Mouse (Mus musculus) erythroblast, embryonic 14.5 days (primary cell): Measurements from ENCODE around the gene Steap4. TPM values are rescaled to one million over a fixed set of nuclear protein-coding genes. Genes with fewer than 3 reads are reported as not detected.

ENCODE experiments used
- H3K27me3 ChIP-seq: 2 replicates; pipeline ENCODE4 v1.6.1; 2012; ENCODE audit warnings: inconsistent platforms; ENCODE audit not compliant: control insufficient read depth
- H3K36me3 ChIP-seq: 2 replicates; pipeline ENCODE4 v1.6.1; 2012; ENCODE audit warnings: mild to moderate bottlenecking, inconsistent platforms; ENCODE audit not compliant: control insufficient read depth
- H3K4me1 ChIP-seq: 2 replicates; pipeline ENCODE4 v1.6.1; 2012; ENCODE audit warnings: inconsistent platforms; ENCODE audit not compliant: control insufficient read depth
- H3K4me3 ChIP-seq: replicated peaks from 2 replicates; pipeline ENCODE3; 2012; ENCODE audit warnings: moderate library complexity, mild to moderate bottlenecking, inconsistent platforms
- H3K9me3 ChIP-seq: 2 replicates; pipeline ENCODE4 v1.6.1; 2012; ENCODE audit warnings: low read length, inconsistent platforms, mixed read lengths; ENCODE audit not compliant: control insufficient read depth
- GATA1 ChIP-seq: IDR thresholded peaks from 2 replicates; pipeline ENCODE4 v1.6.1; 2012; ENCODE audit warnings: low read length, inconsistent platforms, mixed read lengths
- TAL1 ChIP-seq: IDR thresholded peaks from 3 replicates; pipeline ENCODE4 v1.6.1; 2012; ENCODE audit warnings: low read length, inconsistent platforms, mixed read lengths
- polyA plus RNA-seq: library from polyadenylated mRNA; stranded (reverse); fragments of >175 nt; gene quantifications from 2 replicates; pipeline ENCODE4 v1.2.3, GENCODE M21; 2012

The Steap4 gene
- polyA plus RNA-seq, 1 experiment = 0.01 TPM

DNA sequence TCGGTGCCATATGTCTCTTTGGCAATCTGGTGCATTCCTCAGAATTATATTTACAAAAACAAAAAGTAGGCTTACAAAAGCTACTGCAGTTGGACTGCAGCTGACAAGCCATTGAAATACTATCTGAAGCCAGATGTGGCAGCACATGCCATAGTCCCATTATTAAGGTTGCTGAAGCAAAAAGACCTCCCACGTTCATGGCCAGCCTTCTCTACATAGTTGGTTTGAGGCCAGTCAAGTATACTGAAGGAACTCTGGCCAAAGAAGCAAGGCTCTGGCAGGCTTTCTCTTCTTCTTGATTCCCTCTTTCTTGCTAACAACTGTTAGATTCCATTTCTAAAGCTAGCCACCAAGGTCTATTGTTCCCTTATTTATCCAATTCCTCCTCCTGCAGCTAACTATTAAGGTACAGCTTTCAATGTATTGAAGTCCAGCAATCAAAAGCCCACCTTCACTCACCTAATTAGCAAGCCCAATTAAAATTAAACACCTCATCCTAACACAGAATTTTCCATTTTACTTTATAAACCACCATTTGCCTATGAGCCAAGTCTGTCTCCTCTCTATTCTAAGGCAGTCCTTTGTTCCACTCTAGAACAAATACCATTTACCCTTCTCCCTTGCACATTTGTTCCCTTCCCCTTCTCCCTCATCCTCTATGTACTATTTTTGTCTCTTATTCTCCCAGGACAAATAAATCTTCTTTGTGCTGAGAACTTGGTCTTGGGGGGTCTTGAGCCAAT lies 26.2 kb upstream of the Steap4 start:
- Histone ChIP-seq H3K36me3 (no peaks in the 10 kb centered on the region), H3K4me3 (no peak overlapping the region), H3K4me1 (no peaks in the 10 kb centered on the region), H3K27me3 (no peaks in the 10 kb centered on the region), H3K9me3 (0 out of 2 replicates have a peak, but pooled peaks cover 3% of the 10 kb centered on the region)
- TF ChIP-seq TAL1 = no peak
- no peak for TF ChIP-seq GATA1

DNA sequence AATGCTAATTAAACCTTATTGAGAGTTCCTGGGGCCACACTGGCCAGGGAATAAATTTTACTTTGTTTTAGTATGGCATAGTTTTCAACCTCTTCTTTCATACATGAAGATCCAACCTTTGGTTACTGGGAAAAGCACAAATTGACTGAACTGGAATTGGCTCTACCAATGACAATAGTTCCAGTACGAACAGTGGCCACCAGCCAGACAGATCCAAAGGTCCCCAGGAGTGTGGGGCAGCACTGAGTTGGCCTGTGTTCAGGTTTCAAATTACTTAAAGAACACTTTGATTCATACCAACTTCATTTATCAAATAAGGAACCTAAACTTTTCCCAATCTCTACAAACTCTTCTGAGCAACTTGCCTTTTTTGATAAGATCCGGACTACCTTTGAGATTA lies 5.4 kb upstream of the Steap4 start:
- TF ChIP-seq GATA1 (no peak), TAL1 (no peak)
- H3K4me1 ChIP-seq = no peaks in the 10 kb centered on the region
- H3K36me3 ChIP-seq = no peaks in the 10 kb centered on the region
- no peaks in the 10 kb centered on the region for H3K27me3 ChIP-seq
- H3K4me3 ChIP-seq = no peak overlapping the region
- H3K9me3 ChIP-seq = no peaks in the 10 kb centered on the region

DNA sequence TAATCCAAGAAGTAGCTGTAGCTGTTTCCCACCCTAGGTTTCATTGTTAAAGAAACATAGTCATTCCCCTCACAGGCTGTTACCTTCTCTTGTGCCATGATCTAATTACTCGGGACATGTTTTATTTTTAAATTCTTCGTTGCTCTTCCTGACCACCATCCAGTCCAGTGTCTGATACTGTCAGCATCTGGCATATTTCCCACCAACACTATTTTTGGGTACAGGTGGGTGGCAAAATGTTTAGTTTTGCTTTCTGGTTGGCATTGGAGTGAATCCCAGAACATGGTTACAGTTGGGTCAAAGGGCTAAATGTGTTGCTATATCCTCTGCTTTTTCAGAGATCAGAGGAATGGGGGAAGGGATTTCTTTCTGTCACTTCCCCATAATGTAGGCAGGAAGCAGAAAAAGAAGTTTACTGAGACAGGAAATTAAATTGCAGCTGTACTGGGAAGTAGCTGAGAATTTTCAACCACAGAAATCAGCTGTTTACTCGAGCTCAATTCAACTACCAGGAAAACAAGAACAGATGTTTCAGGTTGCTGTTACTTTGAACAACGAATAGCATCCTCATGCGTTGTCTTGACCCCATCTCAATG lies 4.8 kb upstream of the Steap4 start:
- Histone ChIP-seq H3K4me1 (no peaks in the 10 kb centered on the region), H3K4me3 (no peak overlapping the region), H3K36me3 (no peaks in the 10 kb centered on the region), H3K27me3 (no peaks in the 10 kb centered on the region), H3K9me3 (no peaks in the 10 kb centered on the region)
- no peak for TF ChIP-seq TAL1
- no peak for TF ChIP-seq GATA1

DNA sequence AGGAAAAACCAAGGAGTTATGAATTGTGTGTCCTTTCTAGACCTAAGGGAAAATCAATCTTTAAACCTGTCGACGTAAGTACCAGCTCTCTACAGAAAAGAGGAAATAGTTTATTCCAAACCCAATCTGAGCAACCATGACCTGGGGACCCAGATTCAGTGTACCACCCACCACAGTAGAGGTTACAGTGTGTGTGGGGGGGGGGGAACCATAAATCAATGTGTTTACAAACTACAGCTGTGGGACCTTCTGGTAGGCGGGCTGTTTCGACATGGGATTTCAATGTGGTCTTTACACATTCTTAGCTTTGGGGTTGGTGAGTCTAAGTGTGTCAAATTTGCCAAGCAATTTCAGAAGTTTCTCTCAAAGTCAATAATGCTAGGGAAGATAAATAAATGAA lies 2.2 kb upstream of the Steap4 start:
- Histone ChIP-seq H3K9me3 (no peaks in the 10 kb centered on the region), H3K4me3 (no peak overlapping the region), H3K4me1 (no peaks in the 10 kb centered on the region), H3K27me3 (no peaks in the 10 kb centered on the region), H3K36me3 (no peaks in the 10 kb centered on the region)
- TF ChIP-seq GATA1 (no peak), TAL1 (no peak)

DNA sequence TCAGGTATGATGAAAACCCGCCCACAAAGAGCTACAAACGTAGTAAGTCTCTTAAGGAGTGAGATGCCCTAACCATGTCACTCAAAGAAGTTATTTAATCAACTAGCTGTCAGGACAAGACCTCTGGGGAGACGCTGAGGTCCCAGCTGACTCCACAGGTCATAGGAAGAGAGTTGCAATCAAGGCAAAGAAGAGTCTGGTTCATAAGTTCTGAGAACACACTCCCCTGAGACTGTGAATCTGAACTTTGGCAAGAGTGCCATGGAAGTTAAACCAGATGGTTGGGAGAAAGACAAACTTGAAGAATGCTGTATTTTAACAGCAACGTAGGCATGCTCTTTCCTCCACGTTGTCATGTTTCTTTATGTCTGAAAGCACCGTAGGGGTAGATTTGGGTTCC lies 971 bp upstream of the Steap4 start:
- TF ChIP-seq TAL1 = no peak
- no peak for TF ChIP-seq GATA1
- Histone ChIP-seq H3K27me3 (no peaks in the 10 kb centered on the region), H3K4me3 (no peak overlapping the region), H3K9me3 (no peaks in the 10 kb centered on the region), H3K4me1 (no peaks in the 10 kb centered on the region), H3K36me3 (no peaks in the 10 kb centered on the region)

DNA sequence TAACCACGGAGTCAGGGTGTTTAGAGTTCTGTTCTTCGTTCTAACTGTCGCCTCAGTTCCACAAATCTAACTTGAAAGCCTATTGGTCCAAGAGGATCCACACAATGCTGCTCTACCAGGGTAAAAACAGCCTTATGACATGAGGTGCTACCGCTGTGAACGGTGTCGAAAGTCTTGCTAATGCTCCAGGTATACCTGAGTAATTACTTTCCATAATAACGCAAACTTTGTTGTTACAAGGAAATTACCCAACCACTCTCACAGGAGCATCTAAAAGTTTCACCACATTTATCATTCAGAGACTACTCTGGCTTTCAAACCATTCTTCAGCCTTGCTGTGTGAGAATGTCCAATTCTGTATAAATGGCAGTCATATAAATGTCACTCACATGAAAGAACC lies 856 bp downstream of the Steap4 start:
- TF ChIP-seq TAL1 = no peak
- TF ChIP-seq GATA1 = no peak
- Histone ChIP-seq H3K27me3 (no peaks in the 10 kb centered on the region), H3K9me3 (no peaks in the 10 kb centered on the region), H3K4me3 (no peak overlapping the region), H3K4me1 (no peaks in the 10 kb centered on the region), H3K36me3 (no peaks in the 10 kb centered on the region)

DNA sequence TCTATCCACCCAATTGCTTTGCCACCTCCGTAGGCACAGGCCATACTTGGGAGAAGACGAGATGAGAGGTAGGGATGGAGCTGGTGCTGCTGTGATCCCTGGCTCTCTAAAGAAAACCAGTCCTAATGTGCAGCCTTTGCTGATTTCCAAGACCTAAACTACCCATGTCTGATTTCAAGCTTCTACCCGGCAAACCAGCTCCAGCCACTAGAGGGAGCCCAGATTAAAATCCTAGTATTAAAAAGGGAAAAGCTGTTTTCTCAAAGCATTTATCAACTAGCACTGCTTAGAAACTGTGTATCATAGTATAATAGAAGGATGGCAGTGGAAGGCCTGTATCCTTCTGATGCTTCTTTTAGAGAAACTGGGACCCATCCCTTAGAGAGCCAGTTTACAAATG lies 5.0 kb downstream of the Steap4 start:
- Histone ChIP-seq H3K4me1 (no peaks in the 10 kb centered on the region), H3K27me3 (no peaks in the 10 kb centered on the region), H3K36me3 (no peaks in the 10 kb centered on the region), H3K9me3 (no peaks in the 10 kb centered on the region), H3K4me3 (no peak overlapping the region)
- TF ChIP-seq GATA1 (no peak), TAL1 (no peak)

DNA sequence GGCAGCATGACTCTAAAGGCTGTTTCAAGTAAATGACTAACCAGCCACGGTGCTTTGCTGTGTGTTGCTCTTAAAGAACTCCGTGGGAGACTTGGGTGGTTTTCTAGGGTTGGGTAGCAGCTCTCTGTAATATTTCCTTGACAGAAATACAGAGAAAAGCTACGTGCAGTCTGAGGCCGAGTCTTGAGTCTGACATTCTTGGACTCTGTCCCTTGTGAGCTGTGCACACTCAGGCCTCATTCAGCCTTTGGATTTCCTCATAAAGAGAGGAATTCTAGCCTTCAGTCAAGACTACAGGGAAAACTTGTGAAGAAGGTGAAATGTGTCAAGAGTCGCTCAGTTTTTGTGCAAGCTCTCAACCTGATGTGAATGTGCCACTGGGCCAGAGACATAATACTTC lies 7.9 kb downstream of the Steap4 start:
- TF ChIP-seq GATA1 (no peak), TAL1 (no peak)
- no peaks in the 10 kb centered on the region for H3K36me3 ChIP-seq
- no peaks in the 10 kb centered on the region for H3K9me3 ChIP-seq
- H3K27me3 ChIP-seq = no peaks in the 10 kb centered on the region
- no peak overlapping the region for H3K4me3 ChIP-seq
- no peaks in the 10 kb centered on the region for H3K4me1 ChIP-seq

DNA sequence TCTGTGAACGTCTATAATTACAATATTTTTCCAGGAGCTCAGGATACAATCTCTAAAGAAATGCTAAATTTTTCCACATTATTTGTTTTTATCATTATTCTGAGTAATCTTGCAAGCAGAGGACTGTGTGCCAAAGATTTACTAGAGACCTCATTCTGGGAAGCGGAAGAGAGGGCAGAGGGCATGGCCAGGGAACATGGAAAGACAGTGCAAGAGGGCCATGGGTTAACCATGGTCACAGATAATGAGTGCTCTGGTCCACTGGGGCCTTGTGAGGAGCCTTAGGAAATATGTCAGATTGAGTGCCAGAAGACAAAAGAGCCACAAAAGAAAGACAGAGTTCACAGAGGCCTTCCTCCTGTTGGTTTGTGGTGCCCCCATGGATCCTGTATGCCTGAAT lies 12.0 kb downstream of the Steap4 start:
- no peak overlapping the region for H3K4me3 ChIP-seq
- H3K4me1 ChIP-seq = no peaks in the 10 kb centered on the region
- no peaks in the 10 kb centered on the region for H3K36me3 ChIP-seq
- H3K27me3 ChIP-seq = no peaks in the 10 kb centered on the region
- no peak for TF ChIP-seq GATA1
- no peak for TF ChIP-seq TAL1
- H3K9me3 ChIP-seq = peaks cover 3% of the 10 kb centered on the region; the same call in 1 of the 2 replicates
